Mouse (Mus musculus): ENCODE measurements around the gene Cpeb3.

DNA sequence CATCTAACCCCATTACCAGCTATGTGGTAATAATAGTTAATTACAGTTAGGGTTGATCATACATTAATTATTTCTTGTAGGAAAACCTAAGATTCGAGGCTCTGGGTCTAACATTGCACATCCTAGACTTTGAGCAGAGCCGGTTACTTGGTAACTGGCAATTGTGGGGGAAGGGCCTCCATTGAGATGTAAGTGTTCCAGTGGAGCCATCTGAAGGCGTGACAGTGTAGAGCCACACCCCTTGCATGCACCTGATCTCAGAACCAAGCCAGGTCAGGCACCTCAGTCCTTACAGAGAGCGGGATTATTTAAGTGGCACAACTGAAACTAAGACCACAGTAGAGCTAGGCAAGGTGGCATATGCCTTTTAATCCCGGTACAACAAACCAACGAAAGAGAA, 194.9 kb downstream of the Cpeb3 start:
- TF ChIP-seq CTCF (IDR thresholded peaks at IDR 0.05; ENCODE audit: extremely low read depth, insufficient read depth, insufficient read length, insufficient replicate concordance): no peak
- TF ChIP-seq POLR2A (IDR thresholded peaks at IDR 0.05; ENCODE audit: low read depth, low read length): no peak

Data from spleen, adult 2 months (tissue).